8 mouse cellular contexts compared by ENCODE assay signal in genomic region chr13:95249511-95250456, GRCm38 (mm10). TPM values are rescaled to one million over a fixed set of nuclear protein-coding genes. Genes with fewer than 3 reads are reported as not detected.
DNase-seq lines count a peak whose midpoint lies in the region; ATAC-seq and TF ChIP-seq lines count a peak whose summit lies in the region.

Gene Pde8b, minus strand, starts transcription at chr13:95250336.

- in situ Hi-C loops in CH12.LX (cut with MboI; ENCODE audit: low pct_ligation_motif_present, low pct_unique_long_range_greater_than_20kb, low sequenced_read_pairs), result no loop called here

- no peak for TF ChIP-seq EP300 in CH12.LX (IDR thresholded peaks at IDR 0.05; ENCODE audit: low read length)

- no peaks in the 10 kb centered on the region for H3K9me3 ChIP-seq in CH12.LX (replicated peaks; ENCODE audit: low read length)
- no peaks in the 10 kb centered on the region for H3K9me3 ChIP-seq in forebrain, embryonic 16.5 days (ENCODE audit: control insufficient read depth, low read length)
- H3K9me3 ChIP-seq in midbrain, embryonic 14.5 days (ENCODE audit: control insufficient read depth, low read length), result no peaks in the 10 kb centered on the region

- no peak within 1 kb of the TSS for H3K9ac ChIP-seq in CH12.LX (ENCODE audit: insufficient read depth, low read depth)
- H3K9ac ChIP-seq in forebrain, embryonic 16.5 days (replicated peaks; ENCODE audit: low read depth, low read length), result peak within 1 kb of the TSS; percentile 29; the same call in 1 of the 2 replicates
- H3K9ac ChIP-seq in midbrain, embryonic 14.5 days (replicated peaks; ENCODE audit: low read length), result peak within 1 kb of the TSS; percentile 39; the same call in 1 of the 2 replicates

- 0 out of 2 replicates have a peak, but pooled peaks have one; percentile 31 for ATAC-seq in forebrain, embryonic 16.5 days
- ATAC-seq in midbrain, embryonic 14.5 days (ENCODE audit: low FRiP score, low TSS enrichment), result no peak

- no peak within 1 kb of the TSS for H3K27ac ChIP-seq in CH12.LX (ENCODE audit: insufficient read depth, low read depth)
- H3K27ac ChIP-seq in forebrain, embryonic 16.5 days (ENCODE audit: low read length), result no peak within 1 kb of the TSS
- no peak within 1 kb of the TSS for H3K27ac ChIP-seq in kidney, adult 2 months (ENCODE audit: insufficient read depth, low read depth, low read length)
- H3K27ac ChIP-seq in midbrain, embryonic 14.5 days (replicated peaks; ENCODE audit: low read depth, low read length), result no peak within 1 kb of the TSS
- H3K27ac ChIP-seq in testis, adult 2 months (ENCODE audit: control insufficient read depth, insufficient read depth, low read depth, low read length), result no peak within 1 kb of the TSS

- dilution Hi-C loops in CH12.LX (cut with MboI; ENCODE audit: extremely low pct_ligation_motif_present, extremely low pct_unique_long_range_greater_than_20kb, low sequenced_read_pairs), result no loop called here

- H3K4me2 ChIP-seq in CH12.LX (ENCODE audit: insufficient read depth, low read depth, poor library complexity, severe bottlenecking), result no peak within 1 kb of the TSS
- H3K4me2 ChIP-seq in forebrain, embryonic 16.5 days (ENCODE audit: low read length), result peak within 1 kb of the TSS; percentile 56
- peak within 1 kb of the TSS; percentile 78 for H3K4me2 ChIP-seq in midbrain, embryonic 14.5 days (ENCODE audit: low read length)

- no peaks in the 10 kb centered on the region for H3K27me3 ChIP-seq in CH12.LX (replicated peaks)
- peaks cover 12% of the 10 kb centered on the region for H3K27me3 ChIP-seq in forebrain, embryonic 16.5 days (replicated peaks; ENCODE audit: control insufficient read depth, insufficient read depth, low read length)
- no peaks in the 10 kb centered on the region for H3K27me3 ChIP-seq in kidney, adult 2 months (replicated peaks; ENCODE audit: control insufficient read depth, insufficient read depth, low read length)
- H3K27me3 ChIP-seq in midbrain, embryonic 14.5 days (ENCODE audit: control insufficient read depth, insufficient read depth, low read length), result no peaks in the 10 kb centered on the region
- no peaks in the 10 kb centered on the region for H3K27me3 ChIP-seq in testis, adult 2 months (ENCODE audit: control insufficient read depth, insufficient read depth, low read length)

- WGBS in forebrain, embryonic 16.5 days, result 4% methylated on average over 37 of the region's 37 CpGs
- WGBS in kidney, adult 2 months, result 6% methylated on average over 37 of the region's 37 CpGs
- 4% methylated on average over 37 of the region's 37 CpGs for WGBS in midbrain, embryonic 14.5 days

- no peaks in the 10 kb centered on the region for H3K79me2 ChIP-seq in CH12.LX (replicated peaks; ENCODE audit: control insufficient read depth, extremely low read depth, insufficient read depth, poor library complexity, severe bottlenecking)

- no peaks in the 10 kb centered on the region for H3K36me3 ChIP-seq in CH12.LX (replicated peaks in 1 of 2; ENCODE audit: control insufficient read depth in 1 of 2, insufficient read depth in 1 of 2, low read length in 1 of 2)
- no peaks in the 10 kb centered on the region for H3K36me3 ChIP-seq in forebrain, embryonic 16.5 days (ENCODE audit: control insufficient read depth, insufficient read depth)
- no peaks in the 10 kb centered on the region for H3K36me3 ChIP-seq in kidney, adult 2 months (ENCODE audit: control insufficient read depth, insufficient read depth, low read length)
- H3K36me3 ChIP-seq in midbrain, embryonic 14.5 days (ENCODE audit: control insufficient read depth, insufficient read depth, low read length), result no peaks in the 10 kb centered on the region
- H3K36me3 ChIP-seq in testis, adult 2 months (ENCODE audit: control insufficient read depth, insufficient read depth, low read length), result no peaks in the 10 kb centered on the region

- peak; percentile 30 for TF ChIP-seq RAD21 in CH12.LX (IDR thresholded peaks at IDR 0.05; ENCODE audit: low read depth, low read length)

- DNase-seq in CH12.LX (ENCODE audit: extremely low read depth), result no peak
- peak in 1 of 2 experiments; percentile 15 for DNase-seq in adrenal gland, adult 18-20 months (ENCODE audit: low spot score in 2 of 2)
- peak; percentile 49 for DNase-seq in kidney, adult 2 months
- DNase-seq in left cerebral cortex, postnatal 36 days (ENCODE audit: low spot score in 2 of 2), result peak; percentile 43 to 48
- peak; percentile 59 for DNase-seq in midbrain, embryonic 14.5 days
- DNase-seq in gastrocnemius, postnatal 4 days (ENCODE audit: low spot score in 2 of 2), result no peak

- no peaks in the 10 kb centered on the region for H3K4me1 ChIP-seq in CH12.LX (ENCODE audit: control insufficient read depth in 1 of 2, insufficient read depth in 2 of 2)
- peaks cover 8% of the 10 kb centered on the region for H3K4me1 ChIP-seq in forebrain, embryonic 16.5 days (replicated peaks; ENCODE audit: control insufficient read depth, insufficient read depth, low read length)
- no peaks in the 10 kb centered on the region; the same call in 1 of the 2 replicates for H3K4me1 ChIP-seq in kidney, adult 2 months (ENCODE audit: control insufficient read depth, insufficient read depth, low read length)
- peaks cover 4% of the 10 kb centered on the region; the same call in 1 of the 2 replicates for H3K4me1 ChIP-seq in midbrain, embryonic 14.5 days (ENCODE audit: control insufficient read depth, insufficient read depth, low read length)
- peaks cover 4% of the 10 kb centered on the region; the same call in 1 of the 2 replicates for H3K4me1 ChIP-seq in testis, adult 2 months (ENCODE audit: control insufficient read depth, insufficient read depth, low read length)

- intact Hi-C loops in left cerebral cortex, postnatal 36 days (cut with DNase I), result no loop called here

- TF ChIP-seq CTCF in CH12.LX (conservative IDR thresholded peaks at IDR 0.05 in 1 of 2, IDR thresholded peaks at IDR 0.05 in 1 of 2; ENCODE audit: low read depth in 2 of 2, low read length in 2 of 2), result peak in 1 of 2 experiments; percentile 49; a peak in 2 of 4 replicates
- TF ChIP-seq CTCF in kidney, adult 2 months (conservative IDR thresholded peaks at IDR 0.05; ENCODE audit: insufficient read depth, insufficient read length, low read depth, low read length), result peak; percentile 64
- no peak for TF ChIP-seq CTCF in testis, adult 2 months (IDR thresholded peaks at IDR 0.05; ENCODE audit: control insufficient read depth, insufficient read depth, insufficient replicate concordance, low read depth, low read length)

- no peak within 1 kb of the TSS for H3K4me3 ChIP-seq in CH12.LX (replicated peaks in 1 of 3; ENCODE audit: low read depth in 2 of 3, low read length in 2 of 3, poor library complexity in 1 of 3)
- peak within 1 kb of the TSS; percentile 33 for H3K4me3 ChIP-seq in forebrain, embryonic 16.5 days (replicated peaks; ENCODE audit: low read length)
- peak within 1 kb of the TSS; percentile 53 for H3K4me3 ChIP-seq in kidney, adult 2 months (ENCODE audit: insufficient read depth, low read depth, low read length)
- peak within 1 kb of the TSS; percentile 41 for H3K4me3 ChIP-seq in midbrain, embryonic 14.5 days (replicated peaks; ENCODE audit: low read depth, low read length)
- peak within 1 kb of the TSS; percentile 8 for H3K4me3 ChIP-seq in testis, adult 2 months (ENCODE audit: control insufficient read depth, low read depth, low read length)

- no peak for TF ChIP-seq POLR2A in CH12.LX (IDR thresholded peaks at IDR 0.05; ENCODE audit: low read depth, low read length)
- no peak for TF ChIP-seq POLR2A in kidney, adult 2 months (IDR thresholded peaks at IDR 0.05; ENCODE audit: low read depth, low read length)
- no peak for TF ChIP-seq POLR2A in testis, adult 2 months (IDR thresholded peaks at IDR 0.05; ENCODE audit: control insufficient read depth, low read depth, low read length)

TF ChIP-seq in CH12.LX, 34 proteins besides CTCF, POLR2A, EP300 and RAD21:
- no peak for TF ChIP-seq SIN3A (IDR thresholded peaks at IDR 0.05; ENCODE audit: low read length)
- no peak for TF ChIP-seq JUN (IDR thresholded peaks at IDR 0.05; ENCODE audit: insufficient read depth, low read depth, low read length)
- TF ChIP-seq ZNF384 (IDR thresholded peaks at IDR 0.05; ENCODE audit: low read depth, low read length), result no peak
- no peak for TF ChIP-seq CHD1 (IDR thresholded peaks at IDR 0.05; ENCODE audit: low read depth, low read length)
- TF ChIP-seq ETS1 (conservative IDR thresholded peaks at IDR 0.05; ENCODE audit: low read depth, low read length), result no peak
- TF ChIP-seq SMC3 (IDR thresholded peaks at IDR 0.05; ENCODE audit: low read depth, low read length), result peak; percentile 35

RNA-seq across cellular contexts. Expression of gene Pde8b, which starts in this region (rescaled TPM):
- 0.25 and 0.76 TPM in 2 replicates for total RNA-seq in CH12.LX (2012; rRNA removed)
- 0.93 and 0.99 TPM in 2 replicates for total RNA-seq in CH12.LX (2014; rRNA removed)
- 2.0 and 2.5 TPM in 2 replicates for polyA plus RNA-seq in CH12.LX (2012; ENCODE audit: insufficient read length, low read depth)
- total RNA-seq in adrenal gland, adult 18-20 months (2021), result 100 to 1,000 TPM in 1 of 2 experiments, 10 to 100 TPM in 1; 46.0 to 152 TPM
- polyA plus RNA-seq in forebrain, embryonic 16.5 days (2015; fragmentation: Nextera tagmentation; extraction: Ambion mirVana), result 4.4 and 6.8 TPM in 2 replicates
- polyA plus RNA-seq in kidney, adult 2 months (2012; rRNA removed), result 10.1 TPM in 2 replicates
- total RNA-seq in left cerebral cortex, postnatal 36 days (2021), result 100 to 1,000 TPM; 138 to 151 TPM
- 7.3 and 7.5 TPM in 2 replicates for polyA plus RNA-seq in midbrain, embryonic 14.5 days (2014; fragmentation: Nextera tagmentation; extraction: Ambion mirVana)
- polyA plus RNA-seq in testis, adult 2 months (2012; rRNA removed), result 4.2 and 4.5 TPM in 2 replicates
- total RNA-seq in gastrocnemius, postnatal 4 days (2021), result 1 to 10 TPM; 4.0 to 4.4 TPM

Comparison
In these comparisons a context has a peak if more than half of its experiments do, and no peak if none do; other contexts are left out.
1. RNA of gene Pde8b (total RNA-seq): 46.0 to 152 TPM in adrenal gland, adult 18-20 months and 138 to 151 TPM in left cerebral cortex, postnatal 36 days; 4.0 to 4.4 TPM in gastrocnemius, postnatal 4 days and 0.25 to 0.99 TPM in CH12.LX; every median in the first group is over 4 times any median in the second.
2. DNase-seq: peak in kidney, adult 2 months (single experiment), left cerebral cortex, postnatal 36 days (2 of 2) and midbrain, embryonic 14.5 days (single experiment); none in CH12.LX (single experiment) and gastrocnemius, postnatal 4 days (0 of 2).
3. H3K4me3 ChIP-seq: peak in forebrain, embryonic 16.5 days (single experiment), kidney, adult 2 months (single experiment), midbrain, embryonic 14.5 days (single experiment) and testis, adult 2 months (single experiment); none in CH12.LX (0 of 3).